Mouse (Mus musculus) left cerebral cortex, postnatal 10 days (tissue): ENCODE measurements around the gene Ccdc124. TPM values are rescaled to one million over a fixed set of nuclear protein-coding genes. Genes with fewer than 3 reads are reported as not detected.

ENCODE experiments used
- DNase-seq, 2 experiments: peaks; one replicate each; pipeline ENCODE4 v3.0.0; 2021 to 2022; ENCODE audit warnings: low spot score in 2 of 2, mixed read lengths in 1 of 2; ENCODE audit errors: extremely low spot score in 1 of 2
- intact Hi-C: fragments of 180-260 bp; cut with DNase I; formaldehyde crosslinking; loops from one replicate; pipeline ENCODE4 v1.15.1; 2025
- total RNA-seq, 2 experiments: library from RNA; stranded (reverse); gene quantifications; 2 replicates each; pipeline ENCODE4 v1.2.3; 2021

The Ccdc124 gene
- total RNA-seq, 2 experiments from 2014 or later: 88.9 to 93.3 TPM

DNA sequence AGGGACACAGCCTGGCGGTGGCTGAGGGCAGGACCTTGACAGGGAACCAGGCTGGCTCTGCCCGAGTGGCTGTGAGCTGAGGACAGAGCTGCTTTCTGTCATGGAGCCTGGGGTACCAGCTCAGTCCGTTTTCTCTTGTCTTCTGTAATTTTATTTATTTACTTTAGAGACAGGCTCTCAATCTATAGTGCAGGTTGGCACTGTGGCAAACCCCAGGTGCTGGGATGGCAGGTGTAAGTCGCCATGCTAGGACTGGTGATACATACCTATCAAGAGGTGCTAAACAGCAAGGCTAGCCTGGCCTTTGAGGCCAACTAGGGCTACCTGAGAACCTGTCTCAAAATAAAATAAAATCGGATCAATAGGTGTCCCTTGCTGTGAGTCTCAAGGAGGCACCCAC, 17.7 kb downstream of the Ccdc124 start:
- intact Hi-C loops: no loop called here

DNA sequence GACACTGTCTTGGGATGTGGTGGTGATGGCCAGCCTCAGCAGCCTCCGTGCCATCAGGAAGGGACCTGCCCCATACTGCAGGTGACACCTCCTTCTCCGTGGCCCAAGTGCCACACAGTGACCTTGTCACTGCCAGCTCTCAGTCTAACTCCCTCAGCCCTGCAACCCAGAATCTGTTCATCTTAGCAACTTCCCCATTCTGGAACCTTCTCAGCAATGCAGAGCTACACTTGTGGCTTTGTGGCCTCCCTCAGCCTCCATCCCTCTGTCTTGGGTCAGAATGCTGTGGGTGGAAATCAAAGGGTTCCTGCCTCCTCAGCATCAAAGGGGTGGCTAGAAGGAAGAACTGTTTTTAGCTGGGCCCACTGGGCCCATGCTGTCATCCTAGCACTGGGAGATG, 19.9 kb downstream of the Ccdc124 start:
- intact Hi-C loops: no loop called here
- DNase-seq: no peak

More for the DNA sequence above, 17.7 kb downstream of the Ccdc124 start:
- DNase-seq: no peak

DNA sequence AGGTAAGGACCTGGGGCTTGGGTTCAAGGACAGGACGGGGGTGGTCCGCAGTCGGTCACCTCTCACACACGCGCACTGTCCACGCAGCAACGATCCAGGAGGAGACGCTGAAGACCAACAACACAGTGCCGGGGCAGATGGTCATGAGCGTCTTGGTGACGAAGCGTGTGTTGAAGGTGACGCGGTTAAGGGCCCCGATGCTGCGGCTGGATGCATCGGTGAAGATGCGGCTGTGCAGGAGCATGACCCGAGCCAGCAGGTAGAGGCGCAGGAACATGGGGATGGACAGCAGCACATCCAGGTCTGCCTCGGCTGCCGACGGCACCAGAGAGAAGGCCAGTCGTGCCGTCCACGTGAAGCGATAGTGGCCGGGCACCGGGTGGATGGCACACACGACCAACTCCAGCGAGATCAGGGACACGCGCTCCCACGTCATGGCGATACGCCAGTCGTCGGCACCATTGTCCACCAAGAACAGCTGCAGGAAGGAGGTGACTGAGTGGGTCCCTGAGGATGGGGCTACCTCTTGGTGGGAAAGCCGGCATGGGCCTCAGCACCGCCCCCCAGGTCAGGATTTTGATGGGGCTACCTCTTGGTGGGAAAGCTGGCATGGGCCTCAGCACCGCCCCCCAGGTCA, 21.0 kb downstream of the Ccdc124 start:
- intact Hi-C loops: no loop called here
- DNase-seq: peak in 1 of 2 experiments; percentile 39

DNA sequence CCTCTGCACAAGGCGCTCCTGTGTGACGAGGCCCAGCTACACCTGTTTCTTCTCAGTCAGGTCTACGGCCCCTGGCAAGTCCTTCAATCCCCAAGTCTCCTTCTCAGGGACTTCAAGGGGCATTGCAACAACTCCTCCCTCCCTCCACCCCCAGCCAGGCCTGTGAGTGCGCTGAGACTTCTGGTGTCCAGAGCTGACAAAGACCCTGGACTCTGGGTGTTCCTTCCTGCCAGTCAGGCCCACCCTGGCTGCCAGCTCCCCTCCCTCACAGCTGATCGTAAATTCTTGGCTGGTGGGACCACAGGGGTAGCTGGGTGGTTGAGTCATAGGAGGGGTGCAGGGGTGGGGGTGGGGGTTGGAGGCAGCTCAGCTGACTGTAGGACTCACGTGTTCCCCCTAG, 21.9 kb downstream of the Ccdc124 start:
- no peak for DNase-seq
- intact Hi-C loops: no loop called here

DNA sequence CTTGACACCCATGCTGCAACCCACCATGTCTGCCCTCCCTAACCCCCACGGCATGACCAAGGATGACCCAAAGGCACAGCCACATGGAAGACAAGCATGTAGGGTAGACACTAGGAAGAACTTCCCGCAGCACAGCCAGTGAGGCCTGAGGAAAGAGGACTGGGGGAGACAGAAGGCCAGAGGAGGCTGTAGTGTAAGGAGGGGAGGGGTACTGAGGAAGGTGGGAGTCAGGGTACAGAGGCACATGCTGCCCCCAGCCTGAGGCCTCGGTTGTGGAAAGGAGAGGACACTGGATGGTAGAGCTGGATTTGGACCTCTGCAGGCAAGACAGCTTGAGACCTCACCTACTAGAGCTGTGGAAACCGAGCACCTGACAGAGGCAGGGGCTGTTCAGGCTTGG, 22.8 kb downstream of the Ccdc124 start:
- intact Hi-C loops: no loop called here
- no peak for DNase-seq

DNA sequence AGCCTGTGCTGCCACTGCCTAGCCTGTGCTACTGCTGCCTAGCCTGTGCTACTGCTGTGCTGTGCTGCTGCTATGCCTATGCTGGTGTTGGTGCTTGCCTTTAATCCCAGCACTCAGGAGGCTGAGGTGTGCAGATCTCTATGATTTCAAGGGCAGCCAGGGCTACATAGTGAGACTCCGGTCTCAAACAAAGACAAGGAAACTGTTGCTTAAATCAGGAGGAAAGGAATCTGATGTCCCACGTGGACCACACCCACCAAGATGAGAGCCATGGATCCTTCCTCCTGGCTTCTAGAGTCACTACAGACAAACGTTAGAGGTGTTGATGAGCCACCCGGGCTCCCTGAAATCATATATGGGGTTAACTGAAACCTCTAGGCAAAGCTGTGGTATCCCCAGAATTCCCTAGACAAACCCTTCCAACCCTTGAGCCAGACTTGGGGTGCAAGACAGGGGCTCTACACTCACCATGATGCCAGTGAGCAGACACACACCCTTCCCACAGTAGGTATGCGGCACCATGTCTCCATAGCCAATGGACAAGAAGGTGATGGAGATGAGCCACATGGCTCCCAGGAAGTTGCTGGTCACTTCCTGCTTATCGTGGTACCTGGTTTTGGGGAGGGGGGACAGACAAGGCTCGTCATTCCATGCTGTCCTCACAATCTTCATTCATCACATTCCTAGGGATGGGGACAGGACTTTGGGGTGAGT, 23.4 kb downstream of the Ccdc124 start:
- DNase-seq: no peak
- intact Hi-C loops: no loop called here

DNA sequence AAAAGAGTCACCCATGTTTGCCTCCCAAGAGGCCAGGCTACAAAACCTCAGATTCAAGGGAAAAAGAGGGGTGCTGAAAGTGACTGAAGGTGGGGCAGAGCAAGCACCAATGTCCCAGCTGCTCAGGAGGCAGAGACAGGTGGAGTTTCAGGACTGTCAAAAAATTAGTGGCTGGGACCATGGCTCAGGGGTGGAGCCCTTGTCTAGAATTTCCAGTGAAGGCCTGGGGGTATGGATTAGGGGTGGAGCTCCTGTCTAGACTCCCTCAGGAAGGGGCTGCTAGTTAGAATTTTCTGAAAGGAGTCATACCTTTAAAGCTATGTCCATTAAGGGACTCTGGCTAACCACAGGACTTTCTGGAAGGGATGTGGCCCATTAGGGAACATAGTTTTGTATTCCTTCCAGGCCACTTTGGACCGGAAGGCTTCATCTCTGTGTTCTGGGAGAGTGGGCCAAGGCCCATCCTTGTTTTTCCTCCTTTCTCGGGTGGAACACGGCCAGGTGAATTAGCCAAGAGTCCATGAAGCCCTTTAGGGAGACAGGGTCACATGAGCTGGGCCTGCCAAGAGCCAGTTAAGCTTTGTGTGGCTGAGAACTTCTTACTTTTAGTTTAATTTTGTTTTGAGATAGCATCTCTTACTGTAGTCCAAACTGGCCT, 24.3 kb downstream of the Ccdc124 start:
- intact Hi-C loops: no loop called here
- no peak for DNase-seq

DNA sequence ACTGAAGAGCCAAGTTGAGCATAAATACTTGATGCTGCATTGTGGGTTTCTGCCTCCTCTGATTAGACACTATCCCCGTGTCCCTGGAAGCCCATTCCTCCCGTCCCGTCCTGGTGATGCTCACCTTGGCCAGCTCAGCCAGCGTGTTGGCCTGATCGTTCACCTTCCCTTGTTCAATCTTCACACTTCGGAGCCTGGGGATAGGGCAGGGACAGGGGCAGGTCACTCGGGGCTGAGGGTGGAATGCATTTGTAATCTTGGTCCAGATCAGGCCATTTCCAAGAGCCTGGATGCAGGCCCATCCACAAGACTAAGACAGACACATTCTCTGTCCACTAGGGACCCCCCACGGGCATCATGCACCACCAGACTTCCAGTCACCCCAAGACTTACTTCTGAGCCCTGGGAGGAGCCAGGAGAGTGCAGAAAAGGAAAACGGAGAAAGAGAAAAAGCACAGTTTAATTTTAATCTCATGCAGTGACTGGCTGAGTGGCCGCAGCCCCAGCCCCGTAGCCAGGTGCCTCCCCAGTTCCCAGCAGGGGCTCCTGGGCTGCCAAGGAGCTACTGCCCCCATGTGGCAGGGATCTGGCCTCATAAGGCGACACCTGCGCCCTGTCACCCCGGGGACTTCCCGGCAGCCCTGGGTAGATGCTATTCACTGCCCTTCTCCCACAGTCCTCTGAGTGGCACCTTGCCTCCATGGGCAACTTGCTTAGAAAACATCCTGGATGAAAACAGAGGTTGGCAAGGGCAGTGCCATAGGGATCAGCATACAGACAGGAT, 27.2 kb downstream of the Ccdc124 start:
- peak in 1 of 2 experiments; percentile 38 for DNase-seq
- intact Hi-C loops: no loop called here

DNA sequence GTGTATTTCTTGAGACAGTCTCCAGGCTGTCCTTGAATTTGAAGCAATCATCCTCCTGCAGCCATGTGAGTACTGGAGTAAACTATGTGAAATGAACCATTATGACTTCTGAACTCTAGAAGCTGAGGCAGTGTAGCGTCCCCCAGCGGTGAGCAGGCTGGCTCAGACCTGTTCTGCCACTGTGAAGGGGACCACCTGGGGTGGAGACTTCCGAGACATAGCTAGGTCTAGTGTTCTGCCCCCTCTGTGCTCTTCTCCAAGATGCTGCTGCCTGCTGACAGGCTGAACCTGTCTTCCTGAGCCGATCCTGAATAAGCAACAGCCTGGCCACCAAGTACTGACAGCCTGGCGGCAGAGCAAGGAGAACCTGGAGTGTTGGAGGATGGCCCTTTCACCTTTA, 28.6 kb downstream of the Ccdc124 start:
- intact Hi-C loops: loop anchor here (2.0 kb wide), 1 partner anchor 24 kb away; no protein-coding TSS in a partner anchor
- DNase-seq: peak in 1 of 2 experiments; percentile 47

DNA sequence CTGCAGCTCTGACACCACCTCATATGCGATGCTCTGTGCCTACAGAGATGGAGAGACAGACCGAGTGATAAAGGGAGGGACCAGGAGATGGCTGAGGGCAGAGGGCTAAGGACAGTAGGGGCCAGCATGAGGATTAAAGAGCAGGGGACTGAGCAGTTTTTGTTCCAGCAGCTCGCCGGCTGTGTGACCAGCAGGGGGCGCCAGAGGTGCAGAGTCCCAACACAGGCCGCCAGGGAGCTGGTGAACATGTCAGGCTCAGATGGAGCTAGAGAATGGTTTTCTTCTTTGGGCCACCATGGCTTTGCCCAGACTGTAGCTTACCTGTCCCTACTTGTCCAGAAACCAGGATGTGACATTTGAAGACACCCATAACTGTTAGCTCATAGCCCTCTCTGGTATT, 29.2 kb downstream of the Ccdc124 start:
- intact Hi-C loops: loop anchor here (2.0 to 5.0 kb wide), 2 partner anchors 24 to 82 kb away; partner anchors contain the start of gene Mpv17l2

DNA sequence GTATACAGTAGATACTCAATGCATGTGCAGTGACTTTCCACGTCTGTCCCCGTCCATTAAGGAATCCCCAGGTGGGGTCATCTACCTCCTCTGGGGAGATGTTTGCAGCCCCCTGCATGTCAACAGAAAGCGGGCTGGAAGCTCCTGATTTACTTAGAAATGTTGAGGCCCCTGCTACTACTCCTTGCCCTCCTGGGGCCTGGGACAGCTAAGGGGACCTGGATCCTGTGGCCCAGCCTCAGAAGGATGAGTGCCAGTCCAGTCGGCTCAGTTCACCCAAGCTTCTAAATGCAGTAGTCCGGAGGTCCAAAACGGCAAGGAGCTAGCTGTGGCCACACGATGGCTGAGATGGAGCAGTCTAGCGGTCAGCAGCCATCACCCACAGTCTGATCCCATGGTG, 29.8 kb downstream of the Ccdc124 start:
- intact Hi-C loops: loop anchor here (2.0 to 5.0 kb wide), 2 partner anchors 25 to 82 kb away; partner anchors contain the start of gene Mpv17l2
- no peak for DNase-seq

More for the DNA sequence above, 29.2 kb downstream of the Ccdc124 start:
- peak; percentile 77 to 91 for DNase-seq

DNA sequence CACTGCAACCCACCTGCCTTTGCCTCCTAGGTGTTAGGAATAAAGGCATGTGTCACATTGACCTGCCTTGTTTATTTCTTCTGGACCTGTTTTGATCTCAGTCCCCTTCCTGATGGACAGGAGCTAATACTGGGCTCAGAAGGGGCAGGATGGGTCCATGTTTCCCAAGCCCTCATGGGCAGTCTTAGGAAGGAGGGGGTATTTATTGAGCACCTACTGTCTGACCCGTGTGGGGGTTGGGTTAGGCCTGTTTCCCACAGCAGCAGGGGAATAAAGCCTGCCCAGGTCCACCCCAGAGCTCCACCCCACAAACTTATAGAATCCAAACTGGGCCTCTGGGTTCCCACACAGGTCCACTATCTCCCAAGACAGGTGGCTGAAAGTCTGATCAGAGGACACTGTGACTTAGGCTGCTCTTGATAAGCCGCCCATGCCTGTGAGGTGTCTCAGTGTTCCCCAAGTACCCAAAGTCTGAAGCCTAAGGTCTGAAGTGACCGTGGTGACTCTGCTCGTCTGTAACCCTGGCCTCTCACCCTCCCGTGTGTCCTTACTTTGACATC, 30.4 kb downstream of the Ccdc124 start:
- intact Hi-C loops: loop anchor here (5.0 kb wide), 1 partner anchor 81 kb away; the partner anchor contains the start of gene Mpv17l2
- DNase-seq: peak in 1 of 2 experiments; percentile 22

DNA sequence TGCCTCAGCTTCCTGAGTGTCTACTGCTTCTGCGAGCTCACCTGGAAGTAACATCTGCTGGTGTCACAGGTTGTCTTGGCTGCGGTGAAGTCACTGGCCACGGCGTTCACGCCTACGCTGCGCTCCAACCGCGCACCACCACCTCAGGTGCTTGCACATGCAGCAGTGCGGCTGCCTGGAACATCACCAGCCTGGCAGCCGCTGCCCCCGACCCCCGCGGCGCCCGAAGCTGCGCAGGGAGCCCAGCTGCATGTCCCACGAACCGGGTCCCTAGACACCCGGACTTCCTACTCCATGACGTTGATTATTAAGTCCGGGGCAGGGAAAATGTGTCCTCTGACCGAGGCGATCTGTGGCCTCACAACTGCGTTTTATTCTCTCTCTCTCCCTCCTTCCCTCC, 31.3 kb downstream of the Ccdc124 start:
- intact Hi-C loops: loop anchor here (5.0 kb wide), 1 partner anchor 80 kb away; the partner anchor contains the start of gene Mpv17l2

DNA sequence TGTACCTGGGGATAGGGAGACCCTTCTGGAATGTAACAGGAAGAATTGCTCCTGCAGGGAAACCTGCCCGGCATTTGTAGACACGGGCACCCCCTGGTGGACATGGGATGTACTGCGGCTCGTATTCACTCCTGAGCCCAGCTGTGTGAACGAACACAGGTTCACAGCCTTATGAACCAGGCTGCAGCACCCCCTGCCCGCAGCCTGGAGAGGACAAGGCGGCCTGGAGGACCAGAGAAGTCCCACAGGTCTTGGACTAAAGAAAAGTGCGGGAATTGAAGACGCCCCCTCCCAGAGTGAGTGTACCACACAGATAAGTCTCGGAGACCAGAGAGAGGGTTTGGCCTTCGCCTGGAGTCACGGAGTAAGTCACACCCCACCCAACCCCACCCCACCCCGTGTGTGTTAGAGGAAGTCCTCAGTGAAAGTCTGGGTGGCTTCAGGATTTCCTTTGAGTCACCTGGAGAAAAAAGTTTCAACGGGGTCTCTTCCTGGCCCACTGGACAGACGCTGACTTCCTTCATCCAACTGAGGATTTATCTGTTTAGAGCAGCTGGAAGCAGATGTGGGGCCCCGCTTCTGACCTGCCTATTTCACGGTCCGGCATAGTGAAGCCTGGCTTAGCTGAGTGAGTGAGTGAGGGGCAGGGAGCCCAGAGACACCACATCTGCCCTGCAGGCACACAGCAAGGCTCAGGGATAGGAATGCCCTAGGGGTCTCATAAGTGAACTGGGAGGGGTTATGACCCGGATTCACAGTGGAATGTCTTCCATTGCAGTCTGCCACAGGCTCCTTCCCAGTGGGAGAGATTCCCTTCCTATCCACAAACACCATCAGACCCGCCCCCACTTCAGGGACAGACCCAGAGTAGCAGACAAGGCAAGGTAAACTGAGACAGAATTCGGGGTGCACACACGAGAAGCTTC, 32.3 kb downstream of the Ccdc124 start:
- DNase-seq: peak; percentile 87
- intact Hi-C loops: loop anchor here (2.0 to 5.0 kb wide), 2 partner anchors 79 to 119 kb away; partner anchors contain the start of genes Mpv17l2 and Pde4c

More for the DNA sequence above, 31.3 kb downstream of the Ccdc124 start:
- DNase-seq: peak in 1 of 2 experiments; percentile 41

DNA sequence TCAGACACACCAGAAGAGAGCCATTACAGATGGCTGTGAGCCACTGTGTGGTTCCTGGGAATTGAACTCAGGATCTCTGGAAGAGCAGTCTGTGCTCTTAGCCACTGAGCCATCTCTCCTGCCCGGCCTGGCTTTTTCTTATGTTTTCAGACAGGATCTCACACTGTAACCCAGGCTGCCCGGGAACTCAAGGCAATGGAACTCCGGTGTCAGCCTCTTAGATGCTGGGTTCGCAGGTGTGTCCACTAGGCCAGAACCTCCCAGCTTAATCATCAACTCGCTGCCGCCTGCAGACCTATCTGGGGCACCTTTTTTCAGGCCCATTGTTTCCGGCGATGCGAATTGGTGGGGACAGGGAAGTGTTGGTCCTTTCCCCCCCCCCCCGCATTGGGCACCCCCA, 33.1 kb downstream of the Ccdc124 start:
- intact Hi-C loops: loop anchor here (2.0 to 5.0 kb wide), 2 partner anchors 78 to 118 kb away; partner anchors contain the start of genes Mpv17l2 and Pde4c
- peak in 1 of 2 experiments; percentile 25 for DNase-seq

DNA sequence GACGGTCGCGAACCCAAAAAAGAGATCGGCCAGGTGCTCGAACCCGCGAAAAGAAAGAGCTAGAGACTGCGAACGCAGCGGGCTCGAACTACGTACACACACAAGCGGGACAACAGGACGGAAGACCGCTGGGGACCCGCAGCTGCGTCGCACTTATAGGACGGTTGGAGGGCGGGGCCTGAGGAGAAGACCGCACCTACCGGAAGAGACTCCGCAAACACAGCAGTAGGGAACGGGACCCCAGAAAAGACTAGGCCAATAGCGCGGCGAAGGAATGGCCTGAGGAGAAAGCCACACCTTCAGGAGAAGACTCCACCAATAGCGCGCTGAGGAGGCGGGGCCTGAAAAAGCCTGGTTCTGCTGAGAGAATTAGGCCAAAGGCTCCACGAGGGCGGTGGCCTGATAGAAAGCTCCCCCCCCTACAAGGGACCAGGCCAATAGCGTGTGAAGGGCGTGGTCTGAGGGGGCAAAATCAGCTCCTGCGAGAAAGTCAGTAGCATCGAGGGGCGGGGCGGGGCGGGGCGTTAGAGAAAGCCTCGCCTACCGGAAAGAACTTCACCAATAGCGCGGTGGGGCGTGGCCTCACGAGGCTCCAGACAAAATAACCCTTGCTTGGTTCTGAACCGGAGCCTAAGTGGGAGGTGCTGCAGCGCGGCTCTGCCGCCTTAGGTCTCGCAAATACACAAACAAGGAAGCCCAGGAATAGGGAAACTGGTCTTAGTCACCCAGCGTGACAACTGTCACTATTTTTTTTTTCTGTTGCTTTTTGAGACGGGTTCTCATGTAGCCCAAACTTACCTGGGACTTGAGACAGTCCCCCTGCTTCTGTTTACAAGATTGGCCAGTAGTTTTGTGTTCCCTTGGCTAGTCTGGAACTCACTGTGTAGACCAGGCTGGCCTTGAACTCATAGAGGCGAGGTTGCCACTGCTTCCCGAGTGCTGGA, 34.1 kb downstream of the Ccdc124 start, which contains the start of gene Arrdc2:
TSS of gene Arrdc2 (minus strand) at position 313 of the 944 bp plus-strand sequence.
- peak; percentile 99 to 100 for DNase-seq
- intact Hi-C loops: loop anchor here (2.0 to 5.0 kb wide), 4 partner anchors 17 to 117 kb away; partner anchors contain the start of genes Mpv17l2 and Pde4c
